Mouse (Mus musculus) regulatory T cell (primary cell): ENCODE measurements around the gene Shisal2a.

Experiments used
- in situ Hi-C: fragments of 300-600 bp; cut with MboI, MseI; formaldehyde crosslinking; loops from one replicate; pipeline ENCODE4 v1.15.1; 2025; ENCODE audit warnings: high pct_unique_total_duplicates

The Shisal2a gene

DNA sequence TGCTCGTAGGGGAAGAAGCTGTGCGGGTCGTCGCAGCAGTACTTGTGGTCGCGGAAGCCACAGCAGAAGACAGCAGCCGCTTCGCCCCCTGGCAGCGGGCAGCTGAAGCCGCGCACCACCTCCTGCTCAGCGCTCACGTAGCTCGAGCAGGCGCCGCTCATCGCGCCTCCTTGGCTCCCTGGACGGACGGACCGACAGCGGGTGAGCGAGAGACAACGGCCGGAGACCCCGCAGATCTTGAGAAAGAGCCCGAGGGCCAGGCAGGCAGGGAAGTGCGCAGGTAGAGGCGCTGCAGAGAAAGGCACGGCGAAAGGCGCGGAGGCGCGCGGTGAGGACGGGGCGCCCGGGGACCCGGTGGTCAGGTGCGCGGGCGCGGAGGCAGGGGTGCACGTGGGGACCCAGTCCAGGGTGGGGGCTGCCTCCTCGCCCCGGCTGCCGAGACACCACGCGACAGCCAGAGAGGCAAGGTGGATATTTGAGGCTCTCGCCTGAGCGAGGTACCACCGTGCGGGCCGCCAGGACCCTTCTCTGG lies at the start of gene Shisal2a:
Gene Shisal2a (minus strand): TSS at position 167 of the 532 bp plus-strand sequence.
- in situ Hi-C loops: no loop called here

DNA sequence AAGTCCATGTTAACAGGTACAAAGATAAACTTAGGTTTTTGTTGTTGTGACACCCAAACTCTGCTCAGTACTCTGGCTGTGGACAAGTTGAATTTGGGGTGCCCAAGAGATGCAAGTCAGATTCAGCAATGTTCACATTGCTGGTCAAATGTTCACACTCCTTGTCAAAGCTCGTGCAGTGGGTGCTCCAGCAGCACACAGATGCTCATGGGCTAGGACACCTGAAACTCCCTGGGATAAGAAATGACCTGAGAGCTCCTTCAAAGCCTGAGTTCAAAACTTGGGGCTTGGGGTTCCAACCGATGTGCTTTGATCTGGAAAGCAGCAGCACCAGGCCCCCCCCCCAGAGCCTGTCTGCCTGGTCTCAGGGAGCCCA lies 48.4 kb upstream of the Shisal2a start:
- in situ Hi-C loops: no loop called here

DNA sequence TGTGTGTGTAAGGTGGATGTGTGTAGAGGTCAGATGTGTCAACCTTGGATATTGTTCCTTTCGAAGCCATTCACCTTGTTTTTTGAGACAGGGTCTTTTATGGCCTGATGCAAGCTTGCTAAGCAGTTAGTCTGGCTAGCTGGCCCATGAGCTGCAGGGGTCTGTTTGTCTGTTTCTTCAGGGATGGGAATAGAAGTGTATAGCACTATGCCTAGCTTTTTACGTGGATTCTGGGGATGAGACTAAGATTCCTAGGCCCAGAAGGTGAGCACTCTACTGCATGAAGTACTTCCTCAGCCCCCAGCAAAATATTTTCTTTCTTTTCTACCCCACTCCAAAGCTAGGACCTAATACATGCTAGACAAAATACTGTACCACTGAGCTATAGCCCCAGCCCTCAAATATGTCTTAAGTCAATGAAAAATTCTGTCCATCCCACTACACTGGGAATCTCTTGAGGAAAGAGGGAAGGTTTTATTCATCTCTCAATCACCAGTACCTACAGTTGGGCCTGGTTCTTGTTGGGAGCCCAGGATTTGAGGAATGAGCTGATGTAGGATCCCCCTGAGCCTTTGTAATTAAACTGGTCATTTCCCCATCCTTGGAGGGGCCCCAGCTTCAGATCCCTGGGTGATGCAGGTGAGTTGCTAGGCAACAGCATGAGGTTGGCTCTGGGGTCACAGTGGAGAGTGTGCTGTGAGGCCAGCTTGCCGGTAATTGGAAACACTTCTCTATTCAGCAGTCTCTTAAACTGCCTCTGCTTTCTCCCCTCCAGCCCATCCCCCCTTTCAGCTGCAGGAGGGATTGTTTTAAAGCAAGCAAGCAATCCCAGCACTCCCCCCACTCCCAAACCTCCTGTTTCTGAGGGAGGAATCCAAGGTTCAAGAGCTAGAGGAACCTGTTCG lies 47.8 kb upstream of the Shisal2a start:
- in situ Hi-C loops: no loop called here

DNA sequence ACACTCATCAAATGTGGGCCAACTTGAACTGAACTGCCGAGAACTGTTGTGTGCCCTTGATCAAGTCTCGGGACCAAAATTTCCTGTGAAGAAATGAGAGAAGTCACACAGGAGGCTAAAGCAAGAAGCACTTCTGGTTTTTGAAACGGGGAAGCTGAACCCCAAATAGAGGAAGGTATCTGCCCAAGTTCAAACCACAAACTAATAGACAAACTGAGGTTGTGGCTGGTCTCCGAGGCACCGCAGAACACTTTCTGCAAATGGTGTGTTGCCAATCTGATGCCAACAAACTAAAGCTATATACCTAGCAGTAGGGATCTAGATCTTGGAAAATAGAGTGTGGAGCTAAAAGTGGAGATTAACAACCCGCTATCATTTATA lies 45.2 kb upstream of the Shisal2a start:
- in situ Hi-C loops: no loop called here

DNA sequence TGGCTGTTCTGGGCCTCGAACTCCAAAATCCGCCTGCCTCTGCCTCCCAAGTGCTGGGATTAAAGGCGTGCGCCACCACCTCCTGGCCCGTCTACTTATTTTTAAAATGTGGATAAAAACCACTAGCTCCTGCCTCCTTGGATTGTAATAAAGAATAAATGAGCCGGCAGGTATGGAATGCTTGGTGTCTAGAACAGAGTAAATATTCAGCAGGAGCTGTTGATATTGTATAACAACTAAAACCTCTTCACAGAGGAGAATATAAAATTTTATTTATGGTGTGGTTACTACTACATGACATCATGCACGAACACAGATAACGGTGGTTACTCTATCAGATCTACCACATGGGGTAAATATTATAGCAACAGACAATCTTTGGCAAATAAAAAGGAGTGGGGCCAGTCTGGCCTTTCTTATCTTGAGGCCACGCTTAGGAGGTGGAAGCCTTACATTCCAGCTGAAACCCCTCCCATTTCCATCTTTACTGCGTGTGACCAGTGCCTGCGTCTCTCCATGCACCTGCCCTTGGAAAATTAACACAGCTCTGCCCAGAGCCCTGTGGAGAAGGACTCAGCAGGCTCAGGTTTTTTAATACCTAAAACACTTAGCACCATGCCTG lies 44.7 kb upstream of the Shisal2a start:
- in situ Hi-C loops: no loop called here

DNA sequence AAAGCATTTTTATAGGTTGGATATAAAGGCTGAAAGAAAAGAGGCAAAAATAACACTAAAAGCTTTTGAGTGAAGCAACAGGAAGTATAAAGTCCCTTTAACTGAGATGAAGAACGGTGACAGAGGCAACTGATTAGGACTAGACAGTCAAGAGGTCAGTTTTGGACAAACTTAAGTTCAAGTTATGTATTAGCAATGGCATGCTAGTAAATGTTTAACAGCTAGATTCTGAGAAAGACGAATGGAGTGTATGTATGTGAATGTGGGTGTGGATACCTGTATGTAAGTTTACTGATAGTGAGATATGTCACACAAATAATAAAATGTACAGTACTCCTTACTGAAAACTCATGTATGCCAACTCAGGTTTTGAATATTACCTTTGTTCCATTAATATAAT lies 41.4 kb upstream of the Shisal2a start:
- in situ Hi-C loops: no loop called here

DNA sequence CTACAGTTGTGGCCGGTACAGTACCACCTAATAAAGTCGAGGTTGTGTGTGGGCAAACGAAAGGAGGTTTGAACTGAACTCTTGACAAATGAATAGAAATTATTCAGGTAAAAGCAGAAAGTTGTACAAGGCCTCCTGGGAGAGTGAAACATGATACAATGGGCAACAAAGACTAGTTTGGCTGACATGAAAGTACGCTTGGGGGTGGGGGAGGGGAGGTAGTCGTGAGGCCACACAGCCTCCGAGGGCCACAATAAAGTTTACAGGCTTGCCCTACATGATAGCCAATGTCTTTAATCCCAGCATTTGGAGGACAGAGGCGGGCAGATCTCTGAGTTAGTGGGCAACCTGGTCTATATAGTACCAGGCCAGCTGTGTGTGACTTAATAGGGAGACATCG lies 24.5 kb upstream of the Shisal2a start:
- in situ Hi-C loops: no loop called here

DNA sequence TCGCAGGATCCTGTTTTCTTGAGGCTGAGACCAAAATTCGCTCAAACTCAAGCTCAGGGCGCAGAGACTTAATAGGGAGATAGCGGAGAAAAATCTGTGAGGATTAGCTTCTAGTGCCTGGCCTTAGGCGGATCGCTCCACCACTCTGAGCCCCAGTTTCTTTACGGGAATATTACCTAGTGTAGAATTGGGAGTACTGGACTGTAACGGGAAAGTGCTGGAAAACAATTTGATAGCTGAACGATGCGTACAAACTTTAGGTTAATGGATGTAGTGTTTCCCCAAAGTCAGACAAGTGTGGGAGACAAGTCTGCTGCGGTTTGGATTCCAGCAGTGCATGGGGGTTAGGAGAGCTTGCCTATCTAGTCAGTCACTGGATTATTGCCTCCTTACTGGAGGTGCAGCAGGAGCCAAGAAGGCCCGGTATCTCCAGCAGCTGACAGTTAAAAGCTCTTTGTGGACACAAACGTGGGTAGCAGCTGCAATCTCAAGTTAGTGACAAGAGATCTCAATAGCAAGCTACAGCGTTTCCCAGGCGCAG lies 23.8 kb upstream of the Shisal2a start, which contains the start of gene Gpx7:
Gene Gpx7 (minus strand): TSS at position 101 of the 541 bp plus-strand sequence.
- in situ Hi-C loops: no loop called here

DNA sequence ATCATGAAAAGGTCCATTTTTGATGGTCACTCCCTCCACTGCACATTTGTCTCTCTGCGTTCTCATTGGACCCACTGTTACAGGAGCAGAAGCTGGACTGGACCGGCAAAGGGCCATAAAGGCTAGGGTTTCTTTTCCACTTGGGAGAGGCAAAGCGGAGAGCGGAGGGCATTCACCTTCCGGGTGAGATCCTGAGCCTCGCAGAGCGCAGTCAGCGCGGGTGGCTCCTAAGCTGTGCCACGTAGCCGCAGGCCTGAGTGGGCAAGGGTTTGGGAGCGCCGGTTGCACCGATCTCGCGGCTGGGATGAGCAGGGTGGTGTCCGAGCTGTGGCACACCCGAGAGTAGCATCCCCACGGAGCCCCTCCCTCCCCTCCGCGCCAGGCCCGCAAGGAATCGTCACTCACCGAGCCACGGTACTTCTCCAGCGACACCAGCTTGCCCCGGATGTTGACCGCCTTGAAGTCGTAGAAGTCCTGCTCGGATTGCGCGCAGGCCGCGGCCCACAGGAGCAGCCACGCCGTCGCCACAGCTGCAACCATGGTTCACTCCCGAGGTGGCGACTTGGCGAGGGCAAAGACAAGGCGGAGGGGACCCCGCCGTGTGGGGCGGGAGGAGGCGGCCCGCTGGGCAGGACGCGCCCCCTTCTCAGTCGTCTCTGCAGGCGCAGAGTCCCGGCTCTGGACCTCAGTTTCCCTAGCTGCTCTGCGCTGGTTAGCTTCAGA lies 23.1 kb upstream of the Shisal2a start:
- in situ Hi-C loops: no loop called here

DNA sequence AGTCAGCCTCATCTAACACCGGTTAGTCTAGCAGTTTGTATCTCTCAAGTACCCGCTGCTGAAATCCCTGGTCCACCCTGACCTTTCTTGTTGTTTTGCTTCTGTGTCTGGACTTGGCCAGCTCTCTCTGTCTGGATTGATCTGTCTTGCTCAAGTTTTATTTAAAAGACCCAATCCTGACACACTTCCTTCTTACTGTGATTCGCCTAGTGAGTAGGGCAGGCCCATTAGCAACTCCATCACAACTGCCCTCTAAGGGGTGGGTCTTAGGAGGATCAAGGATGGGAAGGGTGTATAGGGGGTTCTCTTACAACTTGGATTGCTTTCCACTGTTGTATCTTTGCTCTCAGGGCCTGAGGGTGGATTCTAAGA lies 22.6 kb upstream of the Shisal2a start:
- in situ Hi-C loops: no loop called here

DNA sequence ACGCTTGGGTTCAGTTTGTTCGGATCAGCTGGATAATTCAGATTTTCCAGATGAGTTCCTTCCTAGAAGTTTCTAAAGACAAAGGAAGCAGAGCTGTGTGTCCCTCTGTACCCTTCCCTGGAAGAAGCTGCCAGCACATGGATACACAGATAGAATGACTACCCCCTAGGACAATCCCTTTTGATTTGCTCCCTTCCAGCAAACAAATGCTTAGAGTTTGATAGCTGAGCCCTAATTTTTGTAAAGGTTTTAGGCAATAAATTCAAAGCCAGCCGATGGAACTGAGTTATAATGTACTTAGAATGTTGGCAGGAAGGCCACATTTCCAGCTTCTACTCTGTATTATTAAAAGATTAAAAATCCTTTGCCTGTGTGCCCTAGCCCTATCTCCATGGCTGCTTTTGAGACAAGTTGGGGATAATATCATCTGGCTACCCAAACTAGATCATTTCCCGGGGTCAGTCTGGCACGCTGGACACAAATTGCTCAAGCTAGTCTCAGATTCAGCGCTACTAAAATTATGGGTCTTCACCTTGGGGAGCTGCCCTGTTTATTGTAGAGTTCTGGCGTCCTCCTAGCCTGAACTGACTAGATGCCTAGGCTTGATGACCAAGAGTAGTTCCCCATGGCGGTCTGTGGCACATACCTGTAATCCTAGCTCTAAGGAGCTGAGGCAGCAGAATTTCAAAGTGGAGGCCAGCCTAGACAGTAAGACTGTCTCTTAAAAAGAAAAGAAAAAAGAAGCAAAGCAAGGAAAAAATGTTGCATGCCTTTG lies 20.9 kb upstream of the Shisal2a start:
- in situ Hi-C loops: no loop called here

DNA sequence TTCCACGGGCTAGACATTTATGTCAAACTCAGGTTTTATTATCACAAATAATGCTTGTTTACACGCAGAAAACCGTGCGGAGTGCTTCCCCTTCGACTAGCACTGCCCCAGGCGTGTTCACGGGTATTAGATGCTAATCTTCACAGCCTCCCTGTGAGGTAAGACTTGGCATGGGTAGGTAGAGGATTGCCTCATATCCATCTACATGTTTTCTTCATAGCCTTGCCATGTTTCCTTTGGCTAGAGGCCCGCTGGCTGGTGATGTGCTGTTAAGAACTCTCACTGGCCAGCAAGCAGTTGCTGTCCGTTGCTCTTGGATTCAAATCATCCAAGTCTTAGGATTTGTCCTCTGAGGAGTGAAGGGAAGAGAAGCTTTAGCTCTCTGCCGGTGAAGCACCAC lies 17.2 kb upstream of the Shisal2a start:
- in situ Hi-C loops: no loop called here

DNA sequence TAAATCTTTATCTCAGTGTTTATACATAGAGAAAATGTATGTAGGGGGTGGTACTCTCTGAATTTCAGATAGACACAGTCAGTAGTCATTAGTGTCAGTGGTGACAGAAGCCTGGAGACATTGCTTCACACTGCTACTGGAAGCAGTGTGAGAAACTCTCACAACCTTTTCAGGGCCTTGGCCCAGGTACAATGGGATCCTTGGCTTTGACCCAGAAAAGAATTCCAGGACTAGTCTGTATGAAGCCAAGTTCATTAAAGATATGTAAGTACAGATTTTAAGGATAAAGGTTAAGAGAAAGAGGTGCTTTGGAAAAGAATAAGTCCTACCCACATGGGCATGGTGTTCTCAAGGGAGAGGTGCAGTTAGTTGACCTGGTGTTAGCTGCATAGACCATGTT lies 11.1 kb upstream of the Shisal2a start:
- in situ Hi-C loops: no loop called here

DNA sequence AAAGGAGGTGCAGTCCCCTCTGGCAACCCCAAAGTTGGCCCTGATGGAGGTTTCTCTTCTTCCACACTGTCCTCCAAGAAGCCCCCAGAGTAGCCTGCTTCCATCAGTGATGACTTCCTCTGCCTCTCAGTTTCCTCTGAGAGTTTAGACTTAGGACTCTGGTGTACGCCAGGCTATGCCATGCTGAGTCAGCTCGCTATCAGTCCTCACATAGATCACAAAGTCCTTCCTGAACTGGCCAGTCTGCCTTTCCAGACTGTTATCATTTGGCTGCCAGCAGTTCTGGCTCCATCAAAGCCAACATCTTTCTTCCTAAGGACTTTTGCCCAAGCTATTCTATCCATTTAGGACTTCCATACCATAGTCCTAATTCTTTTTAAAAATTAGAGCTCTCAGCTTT lies 9.4 kb upstream of the Shisal2a start:
- in situ Hi-C loops: no loop called here

DNA sequence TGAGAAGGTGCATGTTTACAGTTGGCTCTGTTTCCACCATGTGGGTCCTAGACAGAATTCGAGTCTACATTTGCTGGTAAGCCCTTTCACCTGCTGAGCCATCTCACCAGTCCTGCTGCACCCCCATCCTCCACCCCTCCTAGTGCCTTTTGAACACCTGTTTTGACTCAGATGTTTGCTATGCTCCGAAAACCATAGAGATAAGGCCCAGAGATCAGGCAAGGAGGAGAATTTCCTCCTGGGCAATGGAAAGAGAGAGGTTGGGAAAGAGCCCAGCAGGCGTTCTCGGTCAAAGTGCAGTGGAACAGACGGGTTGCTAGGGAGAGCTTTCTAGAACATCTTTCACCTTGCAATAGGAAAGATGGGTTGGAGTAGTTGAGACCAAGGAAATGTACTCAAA lies 8.0 kb upstream of the Shisal2a start:
- in situ Hi-C loops: no loop called here

DNA sequence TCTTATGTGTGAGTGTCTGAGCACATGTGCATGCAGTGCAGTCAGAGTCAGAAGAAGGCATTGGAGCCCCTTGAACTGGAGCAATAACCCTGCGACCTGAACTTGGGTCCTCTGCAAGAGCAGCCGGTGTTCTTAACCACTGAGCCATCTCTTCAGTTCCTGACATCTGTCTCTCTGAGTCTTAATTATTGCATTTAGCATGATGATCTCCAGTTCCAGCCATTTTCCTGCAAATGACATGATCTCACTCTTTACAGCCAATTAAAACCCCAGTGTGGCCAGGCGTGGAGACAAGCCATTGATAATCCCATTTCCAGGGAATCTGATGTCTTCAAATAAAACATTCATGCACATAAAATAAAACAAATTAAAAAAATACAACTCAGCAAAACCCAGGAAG lies 5.6 kb upstream of the Shisal2a start:
- in situ Hi-C loops: no loop called here

DNA sequence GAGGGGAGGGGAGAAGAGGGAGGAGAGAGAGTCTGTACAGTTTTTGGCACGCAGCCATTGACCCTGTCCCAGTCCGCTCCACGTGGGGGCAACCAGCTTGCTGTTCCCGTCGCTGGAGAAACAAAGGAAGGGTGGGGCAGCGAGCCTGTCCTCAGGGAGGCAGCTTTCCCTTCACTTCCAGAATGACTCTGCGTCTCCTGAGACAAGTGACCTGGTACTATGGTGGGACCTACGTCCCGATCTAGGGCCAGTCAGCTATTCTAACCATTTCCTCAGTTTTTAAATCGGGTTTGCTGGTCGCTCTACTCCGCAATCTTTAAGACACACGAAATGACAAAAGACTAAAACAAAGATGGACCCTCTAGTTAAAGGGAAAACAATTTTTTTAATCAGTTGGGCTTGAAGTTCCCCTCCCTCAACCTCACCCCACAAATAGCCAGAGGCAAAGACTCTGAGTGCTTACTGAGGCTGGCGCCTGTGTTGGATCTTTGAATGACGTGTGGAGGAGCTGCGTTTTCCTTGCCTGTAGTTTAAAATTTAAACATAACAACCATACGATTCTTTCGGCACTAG lies 4.6 kb upstream of the Shisal2a start:
- in situ Hi-C loops: no loop called here

DNA sequence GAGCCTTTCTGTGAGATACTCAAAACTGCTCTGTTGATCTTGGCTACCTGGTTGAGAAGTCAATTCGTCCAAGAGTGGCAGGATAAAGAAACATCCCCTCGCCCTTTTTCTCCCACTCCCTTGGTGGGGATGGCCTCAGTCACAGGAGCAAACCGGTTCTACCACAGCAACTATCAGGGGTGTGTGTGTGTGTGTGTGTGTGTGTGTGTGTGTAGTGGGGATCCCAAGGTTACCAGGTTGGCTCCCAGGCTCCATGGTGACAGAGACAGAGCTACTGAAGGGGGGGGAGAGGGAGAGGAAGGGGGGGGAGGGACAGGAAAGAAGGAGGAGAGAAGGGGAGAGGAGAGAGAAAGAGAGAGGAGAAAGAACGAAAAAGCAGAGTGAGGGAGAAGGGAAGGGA lies 4.0 kb upstream of the Shisal2a start:
- in situ Hi-C loops: no loop called here

DNA sequence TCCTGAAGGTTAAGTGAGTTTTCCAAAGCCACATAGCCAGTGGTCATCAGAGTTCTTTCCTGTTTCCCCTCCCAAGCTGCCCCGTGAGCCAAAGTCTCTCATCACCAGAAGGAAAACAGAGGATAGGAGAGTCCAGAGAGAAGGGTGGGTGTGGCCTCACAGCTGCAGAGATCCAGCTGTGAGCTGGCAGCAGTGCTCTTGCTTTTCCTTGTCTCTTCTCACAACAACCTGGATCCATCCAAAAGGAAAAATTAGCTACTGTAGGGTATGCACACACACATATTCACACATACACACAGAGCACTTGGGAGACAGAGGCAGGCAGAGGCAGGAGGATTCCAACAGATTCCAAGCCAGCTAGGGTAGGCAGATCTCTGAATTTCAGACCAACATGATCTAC lies 2.9 kb upstream of the Shisal2a start:
- in situ Hi-C loops: no loop called here

DNA sequence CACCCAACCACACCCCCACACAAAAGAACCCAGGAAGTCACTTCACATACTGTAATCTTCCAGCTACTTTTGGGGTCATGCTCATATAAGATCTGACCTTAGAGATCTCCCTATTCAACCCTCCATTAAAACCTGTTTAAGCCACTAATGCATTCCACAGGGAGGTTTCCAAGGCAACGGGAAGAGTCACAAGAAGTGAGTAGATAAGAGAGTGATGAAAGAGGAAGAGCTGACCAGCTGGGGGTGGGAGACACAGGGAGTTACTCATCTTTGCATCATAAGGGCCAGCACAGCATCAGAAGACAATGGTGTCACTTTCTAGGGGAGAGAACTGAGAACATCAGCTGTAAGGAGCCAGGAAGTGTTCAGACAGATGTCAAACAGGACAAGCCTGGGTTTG lies 3.0 kb downstream of the Shisal2a start:
- in situ Hi-C loops: no loop called here

DNA sequence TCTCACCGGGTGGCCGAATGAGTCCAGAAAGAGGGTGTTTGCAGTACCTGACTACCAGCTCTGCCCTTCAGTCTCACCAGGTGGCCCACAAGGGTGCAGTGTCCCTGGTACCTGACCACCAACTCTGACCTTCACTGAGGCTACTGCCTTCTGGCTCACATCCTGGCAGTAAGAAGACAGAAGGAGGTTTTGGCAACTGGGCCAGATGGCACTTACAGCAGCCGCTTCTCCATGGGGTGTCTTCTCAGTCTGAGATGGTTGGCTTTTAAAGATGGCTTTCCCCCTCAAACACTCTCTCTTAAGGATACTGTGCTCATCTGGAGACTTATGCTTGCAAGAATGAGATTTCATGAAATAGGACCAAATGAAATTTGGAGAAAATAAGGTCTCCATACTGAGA lies 3.7 kb downstream of the Shisal2a start:
- in situ Hi-C loops: no loop called here
